Mouse (Mus musculus): Measurements from ENCODE around the gene Fbxo27. TPM values are rescaled to one million over a fixed set of nuclear protein-coding genes. Genes with fewer than 3 reads are reported as not detected.
A peak's percentile ranks its signal among the peaks of the same experiment; 100 is the strongest.

Fbxo27 gene
- total and polyA plus RNA-seq, 3 experiments = not detected

- peaks cover 3% of the 10 kb centered on the region for H3K27me3 ChIP-seq (replicated peaks)
- peaks cover 14% of the 10 kb centered on the region for H3K9me3 ChIP-seq (replicated peaks; ENCODE audit: low read length)
- in situ Hi-C loops (cut with MboI; ENCODE audit: low pct_ligation_motif_present, low pct_unique_long_range_greater_than_20kb, low sequenced_read_pairs) = no loop called here
- DNase-seq (ENCODE audit: extremely low read depth) = peak; percentile 63
- TF ChIP-seq CHD2 (IDR thresholded peaks at IDR 0.05; ENCODE audit: low read length) = no peak
- TF ChIP-seq UBTF (IDR thresholded peaks at IDR 0.05; ENCODE audit: low read depth, low read length) = no peak
- TF ChIP-seq TBP (conservative IDR thresholded peaks at IDR 0.05; ENCODE audit: low read depth, low read length) = no peak
- TF ChIP-seq EP300 (IDR thresholded peaks at IDR 0.05; ENCODE audit: low read length) = no peak
- no peak for TF ChIP-seq MAFK (IDR thresholded peaks at IDR 0.05; ENCODE audit: insufficient replicate concordance, low read length)
- no peak for TF ChIP-seq TCF12 (IDR thresholded peaks at IDR 0.05; ENCODE audit: low read depth, low read length)
- no peak for TF ChIP-seq BHLHE40 (IDR thresholded peaks at IDR 0.05; ENCODE audit: low read depth, low read length)
- TF ChIP-seq ZKSCAN1 (IDR thresholded peaks at IDR 0.05; ENCODE audit: borderline replicate concordance, low read depth, low read length) = no peak
- TF ChIP-seq SIN3A (IDR thresholded peaks at IDR 0.05; ENCODE audit: low read length) = no peak
- no peak for TF ChIP-seq JUN (IDR thresholded peaks at IDR 0.05; ENCODE audit: insufficient read depth, low read depth, low read length)
- no peak for TF ChIP-seq POLR2A (IDR thresholded peaks at IDR 0.05; ENCODE audit: low read depth, low read length)
- peak; percentile 79 to 95 for TF ChIP-seq CTCF (conservative IDR thresholded peaks at IDR 0.05 in 1 of 2, IDR thresholded peaks at IDR 0.05 in 1 of 2; ENCODE audit: low read depth in 2 of 2, low read length in 2 of 2)
- peak; percentile 66 for TF ChIP-seq NRF1 (IDR thresholded peaks at IDR 0.05; ENCODE audit: low read depth, low read length)
- TF ChIP-seq RCOR1 (conservative IDR thresholded peaks at IDR 0.05; ENCODE audit: low read depth, low read length) = no peak
- TF ChIP-seq ZNF384 (IDR thresholded peaks at IDR 0.05; ENCODE audit: low read depth, low read length) = peak; percentile 77
- peak; percentile 73 for TF ChIP-seq MXI1 (IDR thresholded peaks at IDR 0.05; ENCODE audit: low read depth, low read length)
- TF ChIP-seq POLR2AphosphoS2 (IDR thresholded peaks at IDR 0.05; ENCODE audit: low read depth, low read length) = no peak
- TF ChIP-seq CHD1 (IDR thresholded peaks at IDR 0.05; ENCODE audit: low read depth, low read length) = no peak
- TF ChIP-seq PAX5 (IDR thresholded peaks at IDR 0.05; ENCODE audit: low read length) = no peak
- TF ChIP-seq MEF2A (IDR thresholded peaks at IDR 0.05; ENCODE audit: borderline replicate concordance, low read depth, low read length) = no peak
- TF ChIP-seq MYC (IDR thresholded peaks at IDR 0.05; ENCODE audit: low read depth, low read length) = peak; percentile 74
- TF ChIP-seq KAT2A (IDR thresholded peaks at IDR 0.05; ENCODE audit: insufficient replicate concordance, low read length) = no peak
- TF ChIP-seq ELF1 (IDR thresholded peaks at IDR 0.05; ENCODE audit: low read depth, low read length) = no peak
- no peak for TF ChIP-seq NELFE (IDR thresholded peaks at IDR 0.05; ENCODE audit: low read depth, low read length)
- no peak for TF ChIP-seq ETS1 (conservative IDR thresholded peaks at IDR 0.05; ENCODE audit: low read depth, low read length)
- no peak; the same call in 1 of the 2 replicates for TF ChIP-seq ZC3H11A (IDR thresholded peaks at IDR 0.05; ENCODE audit: low read depth, low read length)
- no peak for TF ChIP-seq ZMIZ1 (IDR thresholded peaks at IDR 0.05; ENCODE audit: low read depth, low read length)
- TF ChIP-seq E2F4 (IDR thresholded peaks at IDR 0.05; ENCODE audit: insufficient replicate concordance, low read depth, low read length) = no peak
- TF ChIP-seq HCFC1 (IDR thresholded peaks at IDR 0.05; ENCODE audit: low read depth, low read length) = no peak; the same call in 1 of the 2 replicates
- no peak for TF ChIP-seq USF1 (IDR thresholded peaks at IDR 0.05; ENCODE audit: low read depth, low read length)
- no peak for TF ChIP-seq MAZ (IDR thresholded peaks at IDR 0.05; ENCODE audit: low read depth, low read length)
- no peak for TF ChIP-seq USF2 (conservative IDR thresholded peaks at IDR 0.05; ENCODE audit: low read depth, low read length)
- peak; percentile 96 for TF ChIP-seq RAD21 (IDR thresholded peaks at IDR 0.05; ENCODE audit: low read depth, low read length)
- peak; percentile 84 for TF ChIP-seq MAX (IDR thresholded peaks at IDR 0.05; ENCODE audit: low read length)
- TF ChIP-seq SMC3 (IDR thresholded peaks at IDR 0.05; ENCODE audit: low read depth, low read length) = peak; percentile 78
- TF ChIP-seq IRF4 (IDR thresholded peaks at IDR 0.05; ENCODE audit: low read depth, low read length) = no peak; the same call in 1 of the 2 replicates
- no peak for TF ChIP-seq GABPA (IDR thresholded peaks at IDR 0.05; ENCODE audit: insufficient replicate concordance, low read depth, low read length)
- no peak for TF ChIP-seq JUND (conservative IDR thresholded peaks at IDR 0.05; ENCODE audit: low read depth, low read length)
- H3K27ac ChIP-seq (ENCODE audit: insufficient read depth, low read depth) = no peak overlapping the region
- H3K4me3 ChIP-seq (replicated peaks in 1 of 3; ENCODE audit: low read depth in 2 of 3, low read length in 2 of 3, poor library complexity in 1 of 3) = no peak overlapping the region
- dilution Hi-C loops (cut with MboI; ENCODE audit: extremely low pct_ligation_motif_present, extremely low pct_unique_long_range_greater_than_20kb, low sequenced_read_pairs) = no loop called here
- 0 out of 4 replicates have a peak, but pooled peaks cover 0 to 2% of the 10 kb centered on the region in 2 experiments for H3K4me1 ChIP-seq (ENCODE audit: control insufficient read depth in 1 of 2, insufficient read depth in 2 of 2)
- H3K79me2 ChIP-seq (replicated peaks; ENCODE audit: control insufficient read depth, extremely low read depth, insufficient read depth, poor library complexity, severe bottlenecking) = no peaks in the 10 kb centered on the region
- H3K36me3 ChIP-seq (replicated peaks in 1 of 2; ENCODE audit: control insufficient read depth in 1 of 2, insufficient read depth in 1 of 2, low read length in 1 of 2) = no peaks in the 10 kb centered on the region
- H3K4me2 ChIP-seq (ENCODE audit: insufficient read depth, low read depth, poor library complexity, severe bottlenecking) = peak overlapping the region; percentile 35; the same call in 1 of the 2 replicates
- no peak overlapping the region for H3K9ac ChIP-seq (ENCODE audit: insufficient read depth, low read depth)
These were observed 34.0 kb downstream of the Fbxo27 start for GRCm38 (mm10) chr7:28726600-28726999.
